Mouse (Mus musculus) cerebellum, adult 9-11 months (tissue): Measurements from ENCODE around the gene Olfr118.
"Not testable (repeated sequence)": the region's sequence is repeated elsewhere in the genome, so short reads cannot be mapped to it uniquely, and the experiment has no call there.

Experiments
- DNase-seq: peaks from one replicate; pipeline ENCODE4 v3.0.0; 2022

The Olfr118 gene

DNA sequence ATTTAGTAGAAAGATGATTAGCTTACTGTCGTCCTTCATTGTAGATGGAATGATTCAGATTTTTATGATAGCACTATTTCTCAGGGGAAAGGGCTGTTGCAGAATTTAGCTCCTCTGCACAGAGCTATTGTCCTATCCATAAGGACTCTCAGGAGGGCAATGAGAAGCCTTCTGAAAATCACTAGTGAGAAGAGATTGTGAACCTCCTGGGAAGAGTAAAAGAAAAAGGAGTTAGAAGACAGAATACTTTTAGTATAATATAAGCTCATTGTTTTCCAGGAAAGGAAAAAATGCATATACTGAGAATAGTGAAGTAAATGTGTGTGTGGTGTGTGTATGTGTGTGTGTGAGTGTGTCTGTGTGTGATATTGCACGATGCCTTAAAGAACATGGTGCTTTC, at the start of gene Olfr118:
Gene Olfr118 (plus strand): TSS at position 301 of the 400 bp plus-strand sequence.
- no peak for DNase-seq

DNA sequence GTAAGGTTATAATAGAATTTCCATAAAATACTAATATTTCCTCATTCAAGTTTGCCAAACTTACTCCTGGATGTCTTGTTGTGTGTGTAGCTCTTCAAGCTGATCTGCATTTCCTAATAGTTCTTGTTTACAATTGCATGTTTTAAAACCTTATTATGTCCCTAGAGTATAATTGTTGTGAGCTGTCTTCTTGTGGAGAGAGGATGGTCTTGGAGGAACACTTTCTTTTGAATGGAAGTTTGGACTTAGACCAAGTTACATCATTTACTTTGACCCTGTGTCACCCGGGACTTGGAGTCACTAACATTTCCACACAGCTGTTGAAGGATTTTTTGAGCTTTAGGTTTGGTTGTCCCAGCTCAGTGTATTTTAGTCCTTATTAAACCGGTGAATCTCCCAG, 39.8 kb upstream of the Olfr118 start, which contains the start of the genes Olfr115 and Olfr116:
Gene Olfr115 (minus strand): TSS at position 101 of the 400 bp plus-strand sequence.
Gene Olfr116 (minus strand): TSS at position 191 of the 400 bp plus-strand sequence.
- DNase-seq: no peak

GRCm38 (mm10) chr17:37663682-37664081, 3.1 kb upstream of the Olfr118 start, which contains the start of gene Olfr117:
Gene Olfr117, minus strand, starts transcription at chr17:37663782.
- DNase-seq: no peak

GRCm38 (mm10) chr17:37696264-37696663, 29.5 kb downstream of the Olfr118 start, which contains the start of gene Olfr119:
Gene Olfr119, plus strand, starts transcription at chr17:37696564.
- not testable (repeated sequence) for DNase-seq

DNA sequence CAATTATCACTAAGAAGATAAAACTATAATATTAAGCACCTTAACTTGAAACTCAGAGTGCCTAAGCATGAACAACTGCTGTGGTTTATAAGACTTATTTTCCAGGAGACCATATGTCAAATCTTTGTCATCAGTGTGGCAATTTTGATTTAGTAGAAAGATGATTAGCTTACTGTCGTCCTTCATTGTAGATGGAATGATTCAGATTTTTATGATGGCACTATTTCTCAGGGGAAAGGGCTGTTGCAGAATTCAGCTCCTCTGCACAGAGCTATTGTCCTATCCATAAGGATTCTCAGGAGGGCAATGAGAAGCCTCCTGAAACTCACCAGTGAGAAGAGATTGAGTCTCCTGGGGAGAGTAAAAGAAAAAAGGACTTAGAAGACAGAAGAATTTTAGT, 54.7 kb downstream of the Olfr118 start, which contains the start of gene Olfr120:
Gene Olfr120 (plus strand): TSS at position 301 of the 400 bp plus-strand sequence.
- DNase-seq: no peak
